Mouse (Mus musculus) megakaryocyte, embryonic 14.5 days (primary cell): ENCODE measurements around the gene A930004D18Rik. TPM values are rescaled to one million over a fixed set of nuclear protein-coding genes. Genes with fewer than 3 reads are reported as not detected.

Experiments used
- H3K27me3 ChIP-seq: replicated peaks from 2 replicates; pipeline ENCODE3; 2012; ENCODE audit warnings: inconsistent platforms
- H3K36me3 ChIP-seq: replicated peaks from 2 replicates; pipeline ENCODE3; 2012; ENCODE audit warnings: low read length, inconsistent platforms, mixed read lengths
- H3K4me1 ChIP-seq: 2 replicates; pipeline ENCODE4 v1.6.1; 2012; ENCODE audit warnings: inconsistent platforms
- H3K4me3 ChIP-seq: replicated peaks from 2 replicates; pipeline ENCODE3; 2012; ENCODE audit warnings: moderate library complexity, mild to moderate bottlenecking, inconsistent platforms
- H3K9me3 ChIP-seq: 2 replicates; pipeline ENCODE4 v1.6.1; 2012; ENCODE audit warnings: inconsistent platforms
- FLI1 ChIP-seq: IDR thresholded peaks from 2 replicates; pipeline ENCODE4 v1.6.1; 2012; ENCODE audit warnings: low read length, inconsistent platforms, mixed read lengths
- GATA1 ChIP-seq: IDR thresholded peaks from 3 replicates; pipeline ENCODE4 v1.6.1; 2012; ENCODE audit warnings: mixed read lengths, low read length, inconsistent platforms, borderline replicate concordance
- polyA plus RNA-seq: library from polyadenylated mRNA; stranded (reverse); fragments of >175 nt; gene quantifications from 2 replicates; pipeline ENCODE4 v1.2.3, GENCODE M21; 2012; ENCODE audit warnings: low replicate concordance; ENCODE audit not compliant: insufficient read depth

Gene A930004D18Rik
- polyA plus RNA-seq, 1 experiment = 0.12 TPM

- no peaks in the 10 kb centered on the region for H3K36me3 ChIP-seq
- H3K27me3 ChIP-seq = no peaks in the 10 kb centered on the region
- H3K4me1 ChIP-seq = peaks cover 21% of the 10 kb centered on the region; the same call in 1 of the 2 replicates
- TF ChIP-seq FLI1 = no peak
- no peak for TF ChIP-seq GATA1
- no peak overlapping the region for H3K4me3 ChIP-seq
- H3K9me3 ChIP-seq = no peaks in the 10 kb centered on the region
Observed at GRCm38 (mm10) chr2:18059891-18060290, 22.4 kb upstream of the A930004D18Rik start.

- Histone ChIP-seq H3K36me3 (no peaks in the 10 kb centered on the region), H3K9me3 (no peaks in the 10 kb centered on the region), H3K27me3 (no peaks in the 10 kb centered on the region), H3K4me3 (no peak overlapping the region), H3K4me1 (peaks cover 21% of the 10 kb centered on the region; the same call in 1 of the 2 replicates)
- TF ChIP-seq GATA1 (no peak), FLI1 (no peak)
Observed at GRCm38 (mm10) chr2:18059063-18059462, 21.5 kb upstream of the A930004D18Rik start.

- no peaks in the 10 kb centered on the region for H3K9me3 ChIP-seq
- peak overlapping the region; percentile 98 for H3K4me3 ChIP-seq
- TF ChIP-seq GATA1 (no peak), FLI1 (no peak)
- H3K4me1 ChIP-seq = peaks cover 21% of the 10 kb centered on the region; the same call in 1 of the 2 replicates
- H3K27me3 ChIP-seq = no peaks in the 10 kb centered on the region
- no peaks in the 10 kb centered on the region for H3K36me3 ChIP-seq
Observed at GRCm38 (mm10) chr2:18058146-18058708, 20.7 kb upstream of the A930004D18Rik start.

- Histone ChIP-seq H3K36me3 (no peaks in the 10 kb centered on the region), H3K27me3 (no peaks in the 10 kb centered on the region), H3K4me3 (peak overlapping the region; percentile 98), H3K9me3 (no peaks in the 10 kb centered on the region), H3K4me1 (peaks cover 21% of the 10 kb centered on the region; the same call in 1 of the 2 replicates)
- TF ChIP-seq GATA1 = no peak
- TF ChIP-seq FLI1 = no peak
Observed at GRCm38 (mm10) chr2:18057336-18058145, 20.0 kb upstream of the A930004D18Rik start.

- H3K36me3 ChIP-seq = no peaks in the 10 kb centered on the region
- no peaks in the 10 kb centered on the region for H3K9me3 ChIP-seq
- H3K4me1 ChIP-seq = peaks cover 16% of the 10 kb centered on the region; the same call in 1 of the 2 replicates
- no peaks in the 10 kb centered on the region for H3K27me3 ChIP-seq
- TF ChIP-seq FLI1 (no peak), GATA1 (no peak)
- peak overlapping the region; percentile 98 for H3K4me3 ChIP-seq
Observed at GRCm38 (mm10) chr2:18056786-18057255, 19.3 kb upstream of the A930004D18Rik start.

GRCm38 (mm10) chr2:18055929-18056785 is 18.6 kb upstream of the A930004D18Rik start:
- H3K36me3 ChIP-seq = no peaks in the 10 kb centered on the region
- H3K4me3 ChIP-seq = peak overlapping the region; percentile 98
- no peaks in the 10 kb centered on the region for H3K27me3 ChIP-seq
- H3K9me3 ChIP-seq = no peaks in the 10 kb centered on the region
- peaks cover 16% of the 10 kb centered on the region; the same call in 1 of the 2 replicates for H3K4me1 ChIP-seq
- TF ChIP-seq FLI1 = no peak
- no peak for TF ChIP-seq GATA1

GRCm38 (mm10) chr2:18055016-18055928 is 17.7 kb upstream of the A930004D18Rik start, which contains the start of gene Mllt10:
Gene Mllt10, plus strand, starts transcription at chr2:18055237.
- peaks cover 18% of the 10 kb centered on the region for H3K4me1 ChIP-seq
- no peaks in the 10 kb centered on the region for H3K27me3 ChIP-seq
- TF ChIP-seq FLI1 (no peak), GATA1 (no peak)
- no peaks in the 10 kb centered on the region for H3K36me3 ChIP-seq
- peak within 1 kb of the TSS; percentile 98 for H3K4me3 ChIP-seq
- H3K9me3 ChIP-seq = no peaks in the 10 kb centered on the region

- Histone ChIP-seq H3K36me3 (no peaks in the 10 kb centered on the region), H3K4me1 (peaks cover 30% of the 10 kb centered on the region), H3K4me3 (no peak overlapping the region), H3K9me3 (no peaks in the 10 kb centered on the region), H3K27me3 (peaks cover 7% of the 10 kb centered on the region)
- TF ChIP-seq GATA1 = no peak
- no peak for TF ChIP-seq FLI1
Observed at GRCm38 (mm10) chr2:18053951-18054530, 16.5 kb upstream of the A930004D18Rik start.
